Mouse (Mus musculus) embryonic fibroblast, embryonic 13.5 days (primary cell): ENCODE measurements at regions not wholly inside any gene's neighbourhood (a gene's known extent, or its start where the extent isn't known, plus 50 kb on each side); places are given as distances from the start of the nearest gene placed in this dataset.

Experiments
- CTCF ChIP-seq: IDR thresholded peaks from 2 replicates; pipeline ENCODE4 v1.5.1; 2011; ENCODE audit warnings: mild to moderate bottlenecking, control low read depth, low read length, moderate library complexity, borderline replicate concordance; ENCODE audit not compliant: insufficient read depth
- POLR2A ChIP-seq: IDR thresholded peaks from 2 replicates; pipeline ENCODE4 v1.6.1; 2011; ENCODE audit warnings: low read depth, mild to moderate bottlenecking, control low read depth, low read length, moderate library complexity

DNA sequence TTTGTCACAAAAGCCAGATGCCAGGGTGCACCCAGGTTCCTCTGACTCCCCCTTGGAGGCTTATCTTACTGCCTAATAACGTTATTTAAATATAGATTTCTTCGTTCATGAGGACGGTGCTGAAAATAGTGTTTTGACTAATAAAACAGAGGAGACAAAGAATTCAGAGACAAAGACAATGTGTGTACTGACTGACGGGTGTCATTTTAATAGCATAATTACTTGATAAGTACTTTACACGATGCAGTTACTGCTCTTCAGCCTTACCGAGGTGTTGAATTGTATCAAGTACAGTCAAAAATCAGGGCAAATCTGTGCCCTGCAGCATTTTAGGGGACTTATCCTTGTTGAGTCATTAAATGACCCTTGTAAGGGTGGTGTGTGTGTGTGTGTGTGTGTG is 133.1 kb upstream of the Dnajc19 start:
- TF ChIP-seq CTCF (no peak), POLR2A (no peak)
